Mouse (Mus musculus) hindbrain, embryonic 14.5 days (tissue): ENCODE measurements around the gene Eef2kmt. TPM values are rescaled to one million over a fixed set of nuclear protein-coding genes. Genes with fewer than 3 reads are reported as not detected.

Experiments used
- ATAC-seq: fragments of 200-750 bp; cut with Nextera tagmentation; 2 replicates; pipeline ENCODE4 v1.8.0; 2017; ENCODE audit warnings: moderate number of reproducible peaks, mild to moderate bottlenecking, moderate TSS enrichment, moderate library complexity; ENCODE audit not compliant: low FRiP score
- DNase-seq: peaks from one replicate; pipeline ENCODE4 v3.0.0-alpha.2; 2015; ENCODE audit warnings: low spot score
- H3K27ac ChIP-seq: fragments of 300-500 bp; sonication (generic); 2 replicates; pipeline ENCODE4 v1.5.1; 2014; ENCODE audit warnings: mild to moderate bottlenecking, moderate library complexity
- H3K27me3 ChIP-seq: fragments of 300-500 bp; sonication (generic); 2 replicates; pipeline ENCODE4 v1.6.1; 2014; ENCODE audit warnings: mild to moderate bottlenecking, low read length, mixed read lengths; ENCODE audit not compliant: control insufficient read depth, insufficient read depth
- H3K36me3 ChIP-seq: fragments of 300-500 bp; sonication (generic); replicated peaks from 2 replicates; pipeline ENCODE4 v1.6.1; 2014; ENCODE audit not compliant: control insufficient read depth, insufficient read depth
- H3K4me1 ChIP-seq: fragments of 300-500 bp; sonication (generic); replicated peaks from 2 replicates; pipeline ENCODE4 v1.6.1; 2014; ENCODE audit warnings: antibody characterized with exemption, low read length, mixed read lengths; ENCODE audit not compliant: control insufficient read depth, insufficient read depth
- H3K4me2 ChIP-seq: fragments of 300-500 bp; sonication (generic); replicated peaks from 2 replicates; pipeline ENCODE4 v1.6.1; 2014; ENCODE audit warnings: mild to moderate bottlenecking, moderate library complexity
- H3K4me3 ChIP-seq: fragments of 300-500 bp; sonication (generic); replicated peaks from 2 replicates; pipeline ENCODE4 v1.5.1; 2014; ENCODE audit warnings: mild to moderate bottlenecking, low read length
- H3K9ac ChIP-seq: fragments of 300-500 bp; sonication (generic); 2 replicates; pipeline ENCODE4 v1.6.1; 2014
- H3K9me3 ChIP-seq: fragments of 300-500 bp; sonication (generic); 2 replicates; pipeline ENCODE4 v1.6.1; 2016; ENCODE audit warnings: low read length; ENCODE audit not compliant: control insufficient read depth
- WGBS: fragments of 180-500 bp; shearing (Covaris S2); extraction: QIAGEN DNeasy Blood & Tissue Kit; methylation state at CpG from one replicate; pipeline ENCODE4 v1.1.7; 2014; 5-methylcytosine and 5-hydroxymethylcytosine counted together
- polyA plus RNA-seq: library from polyadenylated mRNA; unstranded; fragments of >200 nt; fragmentation: Nextera tagmentation; extraction: Ambion mirVana; gene quantifications from 2 replicates; pipeline ENCODE4 v1.2.1, GENCODE M21; 2014

The Eef2kmt gene
- polyA plus RNA-seq, 1 experiment from 2014 or later: 10.7 TPM

GRCm38 (mm10) chr16:5255081-5255740 is 572 bp downstream of the Eef2kmt start:
- H3K4me1 ChIP-seq: peaks cover 5% of the 10 kb centered on the region; the same call in 1 of the 2 replicates
- H3K9ac ChIP-seq: peak overlapping the region; percentile 55
- 2% methylated on average over 27 of the region's 27 CpGs for WGBS
- H3K9me3 ChIP-seq: no peaks in the 10 kb centered on the region
- H3K27ac ChIP-seq: peak overlapping the region; percentile 14; the same call in 1 of the 2 replicates
- H3K4me3 ChIP-seq: peak overlapping the region; percentile 54
- DNase-seq (peak; percentile 49), ATAC-seq (no peak)
- H3K36me3 ChIP-seq: no peaks in the 10 kb centered on the region
- peak overlapping the region; percentile 88 for H3K4me2 ChIP-seq
- no peaks in the 10 kb centered on the region for H3K27me3 ChIP-seq

GRCm38 (mm10) chr16:5254346-5255025 is 1.3 kb downstream of the Eef2kmt start:
- Histone ChIP-seq H3K27me3 (no peaks in the 10 kb centered on the region), H3K36me3 (no peaks in the 10 kb centered on the region), H3K4me3 (peak overlapping the region; percentile 54), H3K4me1 (peaks cover 5% of the 10 kb centered on the region; the same call in 1 of the 2 replicates), H3K4me2 (peak overlapping the region; percentile 88), H3K9ac (peak overlapping the region; percentile 55; the same call in 1 of the 2 replicates), H3K9me3 (no peaks in the 10 kb centered on the region), H3K27ac (no peak overlapping the region)
- ATAC-seq (peak; percentile 5; the same call in 1 of the 2 replicates), DNase-seq (peak; percentile 71)
- 7% methylated on average over 15 of the region's 15 CpGs for WGBS

GRCm38 (mm10) chr16:5252260-5252659 is 3.5 kb downstream of the Eef2kmt start:
- WGBS: 91% methylated on average over 2 of the region's 2 CpGs
- H3K4me3 ChIP-seq: no peak overlapping the region
- no peak overlapping the region for H3K4me2 ChIP-seq

GRCm38 (mm10) chr16:5250891-5251290 is 4.9 kb downstream of the Eef2kmt start:
- no peak for ATAC-seq
- Histone ChIP-seq H3K9me3 (no peaks in the 10 kb centered on the region), H3K4me2 (no peak overlapping the region), H3K4me1 (no peaks in the 10 kb centered on the region), H3K36me3 (peaks cover 18% of the 10 kb centered on the region), H3K27me3 (no peaks in the 10 kb centered on the region), H3K27ac (no peak overlapping the region), H3K4me3 (no peak overlapping the region), H3K9ac (no peak overlapping the region)
- 90% methylated on average over 3 of the region's 3 CpGs for WGBS
- DNase-seq: no peak

More at GRCm38 (mm10) chr16:5252260-5252659, 3.5 kb downstream of the Eef2kmt start:
- DNase-seq: no peak
- peaks cover 14% of the 10 kb centered on the region for H3K36me3 ChIP-seq
- no peaks in the 10 kb centered on the region for H3K27me3 ChIP-seq
- H3K9me3 ChIP-seq: no peaks in the 10 kb centered on the region
- H3K4me1 ChIP-seq: peaks cover 5% of the 10 kb centered on the region; the same call in 1 of the 2 replicates
- no peak overlapping the region for H3K9ac ChIP-seq
- no peak overlapping the region for H3K27ac ChIP-seq
- no peak for ATAC-seq

GRCm38 (mm10) chr16:5244411-5244810 is 11.4 kb downstream of the Eef2kmt start:
- ATAC-seq: peak; percentile 46; the same call in 1 of the 2 replicates
- no peak overlapping the region for H3K4me3 ChIP-seq
- H3K27ac ChIP-seq: no peak overlapping the region
- H3K4me1 ChIP-seq: no peaks in the 10 kb centered on the region
- H3K9ac ChIP-seq: no peak overlapping the region
- DNase-seq: peak; percentile 49
- no peak overlapping the region for H3K4me2 ChIP-seq
- no peaks in the 10 kb centered on the region for H3K27me3 ChIP-seq
- peaks cover 65% of the 10 kb centered on the region for H3K36me3 ChIP-seq
- H3K9me3 ChIP-seq: no peaks in the 10 kb centered on the region
- 42% methylated on average over 7 of the region's 7 CpGs for WGBS

GRCm38 (mm10) chr16:5242882-5243281 is 12.9 kb downstream of the Eef2kmt start:
- no peak overlapping the region for H3K9ac ChIP-seq
- WGBS: 90% methylated on average over 6 of the region's 6 CpGs
- H3K27me3 ChIP-seq: no peaks in the 10 kb centered on the region
- no peak overlapping the region for H3K4me2 ChIP-seq
- H3K4me3 ChIP-seq: no peak overlapping the region
- no peaks in the 10 kb centered on the region for H3K4me1 ChIP-seq
- DNase-seq (no peak), ATAC-seq (no peak)
- H3K9me3 ChIP-seq: no peaks in the 10 kb centered on the region
- H3K27ac ChIP-seq: no peak overlapping the region
- H3K36me3 ChIP-seq: peaks cover 62% of the 10 kb centered on the region

- Histone ChIP-seq H3K9ac (no peak overlapping the region), H3K4me3 (no peak overlapping the region), H3K27me3 (no peaks in the 10 kb centered on the region), H3K27ac (no peak overlapping the region), H3K9me3 (no peaks in the 10 kb centered on the region), H3K36me3 (peaks cover 57% of the 10 kb centered on the region), H3K4me1 (no peaks in the 10 kb centered on the region), H3K4me2 (no peak overlapping the region)
- WGBS: 94% methylated on average over 4 of the region's 4 CpGs
- ATAC-seq (no peak), DNase-seq (no peak)
Measured at GRCm38 (mm10) chr16:5242355-5242754, 13.4 kb downstream of the Eef2kmt start.

GRCm38 (mm10) chr16:5233418-5234313 is 22.1 kb downstream of the Eef2kmt start, which contains the start of gene Alg1:
Gene Alg1 (plus strand): TSS chr16:5233621.
- peak within 1 kb of the TSS; percentile 69 for H3K4me2 ChIP-seq
- H3K4me3 ChIP-seq: peak within 1 kb of the TSS; percentile 78
- H3K36me3 ChIP-seq: peaks cover 4% of the 10 kb centered on the region; the same call in 1 of the 2 replicates
- DNase-seq (peak; percentile 96), ATAC-seq (peak; percentile 96)
- H3K27me3 ChIP-seq: no peaks in the 10 kb centered on the region
- 0 out of 2 replicates have a peak, but pooled peaks cover 8% of the 10 kb centered on the region for H3K4me1 ChIP-seq
- no peaks in the 10 kb centered on the region for H3K9me3 ChIP-seq
- WGBS: 2% methylated on average over 47 of the region's 47 CpGs
- H3K27ac ChIP-seq: 0 out of 2 replicates have a peak within 1 kb of the TSS, but pooled peaks have one; percentile 33
- H3K9ac ChIP-seq: peak within 1 kb of the TSS; percentile 81
